Mouse (Mus musculus) embryonic facial prominence, embryonic 13.5 days (tissue): ENCODE measurements around the gene Ncaph. TPM values are rescaled to one million over a fixed set of nuclear protein-coding genes. Genes with fewer than 3 reads are reported as not detected.

ENCODE experiments used
- polyA plus RNA-seq: library from polyadenylated mRNA; unstranded; fragments of >200 nt; fragmentation: Nextera tagmentation; extraction: Ambion mirVana; gene quantifications from 2 replicates; pipeline ENCODE4 v1.2.1, GENCODE M21; 2015

The Ncaph gene
- polyA plus RNA-seq, 1 experiment from 2014 or later = 80.3 TPM

Other genes with a start within 250 kb of the Ncaph start
- 56.1 and 59.3 TPM in 2 replicates for gene Sppl2a, start 200.7 kb downstream of the Ncaph start, polyA plus RNA-seq
- 11.3 and 13.1 TPM in 2 replicates for gene Ap4e1, start 125.2 kb downstream of the Ncaph start, polyA plus RNA-seq
- 55.4 and 63.4 TPM in 2 replicates for gene Blvra, start 63.3 kb downstream of the Ncaph start, polyA plus RNA-seq
- gene Itpripl1, start 9.5 kb upstream of the Ncaph start, polyA plus RNA-seq = 27.1 and 32.0 TPM in 2 replicates
- 2.3 and 2.9 TPM in 2 replicates for gene 1810024B03Rik, start 74.3 kb upstream of the Ncaph start, polyA plus RNA-seq
- 64.0 and 66.7 TPM in 2 replicates for gene Snrnp200, start 74.4 kb upstream of the Ncaph start, polyA plus RNA-seq
- gene Ciao1, start 113.9 kb upstream of the Ncaph start, polyA plus RNA-seq = 52.5 and 63.1 TPM in 2 replicates
- 26.8 and 29.4 TPM in 2 replicates for gene Tmem127, start 114.0 kb upstream of the Ncaph start, polyA plus RNA-seq
- gene Stard7, start 136.3 kb upstream of the Ncaph start, polyA plus RNA-seq = 67.0 and 69.1 TPM in 2 replicates
- 6.7 and 8.3 TPM in 2 replicates for gene Dusp2, start 202.2 kb upstream of the Ncaph start, polyA plus RNA-seq
- 0.30 and 0.76 TPM in 2 replicates for gene Astl, start 204.7 kb upstream of the Ncaph start, polyA plus RNA-seq
- gene Adra2b, start 229.3 kb upstream of the Ncaph start, polyA plus RNA-seq = 0.39 and 0.51 TPM in 2 replicates